Comparison of ENCODE assay signal across 7 mouse cellular contexts in the genomic region with DNA sequence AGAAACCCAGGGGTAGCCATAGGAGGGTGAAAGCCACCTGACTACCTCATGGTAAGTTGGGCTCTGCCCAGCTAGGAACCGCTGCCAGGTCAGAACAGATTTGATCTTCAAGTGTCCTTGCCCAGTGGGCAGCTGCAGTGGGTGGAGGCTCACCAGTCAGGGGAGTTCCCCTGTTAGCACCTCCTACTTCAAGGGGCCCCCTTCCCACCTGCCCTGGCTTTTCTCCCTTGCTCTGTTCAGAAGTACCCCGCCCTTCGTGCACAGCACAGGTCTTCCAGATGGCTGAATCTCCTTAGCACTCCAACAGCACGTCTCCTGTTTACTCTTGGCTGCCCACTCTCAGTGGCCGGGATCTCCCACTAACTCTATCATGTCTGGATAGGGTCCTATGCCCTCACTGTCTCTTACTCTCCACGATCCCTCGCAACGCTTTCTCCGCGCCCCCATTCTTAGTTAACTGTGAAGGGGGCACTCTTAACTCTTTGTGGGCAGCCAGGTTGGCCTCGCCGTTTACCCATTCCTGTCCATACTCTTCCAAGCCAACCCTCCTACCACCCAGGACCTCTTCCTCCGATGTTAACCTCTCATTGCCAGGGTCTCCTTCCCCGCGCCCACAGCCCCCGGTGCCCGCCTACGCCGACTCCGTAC. TPM values are rescaled to one million over a fixed set of nuclear protein-coding genes. Genes with fewer than 3 reads are reported as not detected.
DNase-seq lines count a peak whose midpoint lies in the region; ATAC-seq lines count a peak whose summit lies in the region.

No protein-coding gene starts in this region.

- H3K4me2 ChIP-seq in hindbrain, embryonic 14.5 days (replicated peaks) = peak overlapping the region; percentile 71

- DNase-seq in adrenal gland, adult 18-20 months (ENCODE audit: low spot score in 2 of 2) = peak; percentile 39 to 51
- DNase-seq in cerebellum, adult 8-10 months = peak; percentile 82
- DNase-seq in gastrocnemius, adult 18-20 months (ENCODE audit: low spot score) = peak; percentile 92
- peak; percentile 48 for DNase-seq in hindbrain, embryonic 14.5 days (ENCODE audit: low spot score)
- no peak for DNase-seq in limb, embryonic 10.5 days (ENCODE audit: low spot score)
- peak; percentile 19 for DNase-seq in spleen, adult 12 weeks (ENCODE audit: low spot score)

- H3K27ac ChIP-seq in hindbrain, embryonic 14.5 days = peak overlapping the region; percentile 22
- peak overlapping the region; percentile 81 for H3K27ac ChIP-seq in limb, embryonic 10.5 days

- peak overlapping the region; percentile 53 for H3K9ac ChIP-seq in hindbrain, embryonic 14.5 days

- no peaks in the 10 kb centered on the region for H3K27me3 ChIP-seq in hindbrain, embryonic 14.5 days (ENCODE audit: control insufficient read depth, insufficient read depth, low read length)
- peaks cover 38% of the 10 kb centered on the region for H3K27me3 ChIP-seq in limb, embryonic 10.5 days (ENCODE audit: low read depth, poor library complexity, severe bottlenecking)

- ATAC-seq in hindbrain, embryonic 14.5 days (ENCODE audit: low FRiP score) = peak; percentile 15; the same call in 1 of the 2 replicates
- peak; percentile 29 for ATAC-seq in megakaryocyte-erythroid progenitor cell, adult 5-6 weeks (replicated peaks; ENCODE audit: low FRiP score, low TSS enrichment, poor library complexity, severe bottlenecking)

- H3K4me3 ChIP-seq in hindbrain, embryonic 14.5 days (replicated peaks; ENCODE audit: low read length) = peak overlapping the region; percentile 48
- H3K4me3 ChIP-seq in limb, embryonic 10.5 days = peak overlapping the region; percentile 72

- 2% methylated on average over 20 of the region's 20 CpGs for WGBS in hindbrain, embryonic 14.5 days
- WGBS in limb, embryonic 10.5 days = 1% methylated on average over 20 of the region's 20 CpGs

- H3K36me3 ChIP-seq in hindbrain, embryonic 14.5 days (replicated peaks; ENCODE audit: control insufficient read depth, insufficient read depth) = peaks cover 3% of the 10 kb centered on the region; the same call in 1 of the 2 replicates
- peaks cover 4% of the 10 kb centered on the region; the same call in 1 of the 2 replicates for H3K36me3 ChIP-seq in limb, embryonic 10.5 days

- H3K9me3 ChIP-seq in hindbrain, embryonic 14.5 days (ENCODE audit: control insufficient read depth, low read length) = no peaks in the 10 kb centered on the region
- H3K9me3 ChIP-seq in limb, embryonic 10.5 days (replicated peaks) = no peaks in the 10 kb centered on the region

- H3K4me1 ChIP-seq in hindbrain, embryonic 14.5 days (replicated peaks; ENCODE audit: control insufficient read depth, insufficient read depth, low read length) = peaks cover 14% of the 10 kb centered on the region; the same call in 1 of the 2 replicates
- peaks cover 26% of the 10 kb centered on the region for H3K4me1 ChIP-seq in limb, embryonic 10.5 days

RNA-seq across cellular contexts. Expression of gene Pdk2, which starts 0.5 kb away (rescaled TPM):
- 100 to 1,000 TPM in 1 of 2 experiments, 10 to 100 TPM in 1; 84.1 to 111 TPM for total RNA-seq in adrenal gland, adult 18-20 months (2021)
- total RNA-seq in gastrocnemius, adult 18-20 months (2021) = 100 to 1,000 TPM; 514 to 515 TPM
- polyA plus RNA-seq in hindbrain, embryonic 14.5 days (2014; fragmentation: Nextera tagmentation; extraction: Ambion mirVana) = 22.7 and 25.2 TPM in 2 replicates
- 9.8 and 21.2 TPM in 2 replicates for polyA plus RNA-seq in limb, embryonic 10.5 days (2016; fragmentation: Nextera tagmentation; extraction: Ambion mirVana)
- total RNA-seq in megakaryocyte-erythroid progenitor cell, adult 5-6 weeks (2014; fragmentation: Nextera tagmentation) = 16.9 and 21.5 TPM in 2 replicates
- total RNA-seq in megakaryocyte-erythroid progenitor cell, adult 5-6 weeks (2017) = 3.2 and 5.2 TPM in 2 replicates

RNA-seq across cellular contexts. Expression of gene Samd14, which starts 30.9 kb away (rescaled TPM):
- total RNA-seq in adrenal gland, adult 18-20 months (2021) = 1 to 10 TPM; 3.7 TPM
- total RNA-seq in gastrocnemius, adult 18-20 months (2021) = under 1 TPM; 0.34 to 0.52 TPM
- 130 and 135 TPM in 2 replicates for polyA plus RNA-seq in hindbrain, embryonic 14.5 days (2014; fragmentation: Nextera tagmentation; extraction: Ambion mirVana)
- 29.7 and 39.2 TPM in 2 replicates for polyA plus RNA-seq in limb, embryonic 10.5 days (2016; fragmentation: Nextera tagmentation; extraction: Ambion mirVana)
- total RNA-seq in megakaryocyte-erythroid progenitor cell, adult 5-6 weeks (2014; fragmentation: Nextera tagmentation) = 69.9 and 89.1 TPM in 2 replicates
- total RNA-seq in megakaryocyte-erythroid progenitor cell, adult 5-6 weeks (2017) = 29.0 and 30.8 TPM in 2 replicates

RNA-seq across cellular contexts. Expression of gene Itga3, which starts 36.0 kb away (rescaled TPM):
- 10 to 100 TPM; 33.9 to 44.6 TPM for total RNA-seq in adrenal gland, adult 18-20 months (2021)
- 1 to 10 TPM; 4.7 to 5.0 TPM for total RNA-seq in gastrocnemius, adult 18-20 months (2021)
- 15.6 and 16.9 TPM in 2 replicates for polyA plus RNA-seq in hindbrain, embryonic 14.5 days (2014; fragmentation: Nextera tagmentation; extraction: Ambion mirVana)
- 10.2 and 11.1 TPM in 2 replicates for polyA plus RNA-seq in limb, embryonic 10.5 days (2016; fragmentation: Nextera tagmentation; extraction: Ambion mirVana)
- not detected in 2 replicates for total RNA-seq in megakaryocyte-erythroid progenitor cell, adult 5-6 weeks (2014; fragmentation: Nextera tagmentation)
- total RNA-seq in megakaryocyte-erythroid progenitor cell, adult 5-6 weeks (2017) = 0.28 TPM in 1 of 2 replicates, not detected in the other

RNA-seq across cellular contexts. Expression of gene Ppp1r9b, which starts 49.8 kb away (rescaled TPM):
- total RNA-seq in adrenal gland, adult 18-20 months (2021) = 100 to 1,000 TPM; 107 to 115 TPM
- total RNA-seq in gastrocnemius, adult 18-20 months (2021) = 10 to 100 TPM; 16.1 to 24.5 TPM
- 27.1 and 27.5 TPM in 2 replicates for polyA plus RNA-seq in hindbrain, embryonic 14.5 days (2014; fragmentation: Nextera tagmentation; extraction: Ambion mirVana)
- 9.9 and 10.8 TPM in 2 replicates for polyA plus RNA-seq in limb, embryonic 10.5 days (2016; fragmentation: Nextera tagmentation; extraction: Ambion mirVana)
- total RNA-seq in megakaryocyte-erythroid progenitor cell, adult 5-6 weeks (2014; fragmentation: Nextera tagmentation) = 121 and 137 TPM in 2 replicates
- total RNA-seq in megakaryocyte-erythroid progenitor cell, adult 5-6 weeks (2017) = 174 and 229 TPM in 2 replicates

Comparison
In these comparisons a context has a peak if more than half of its experiments do, and no peak if none do; other contexts are left out.
1. RNA of gene Pdk2, which starts 0.5 kb away (total RNA-seq): 514 to 515 TPM in gastrocnemius, adult 18-20 months; 84.1 to 111 TPM in adrenal gland, adult 18-20 months and 3.2 to 21.5 TPM in megakaryocyte-erythroid progenitor cell, adult 5-6 weeks; every median in the first group is over 4 times any median in the second.
2. RNA of gene Samd14, which starts 30.9 kb away (total RNA-seq): 29.0 to 89.1 TPM in megakaryocyte-erythroid progenitor cell, adult 5-6 weeks; 3.7 TPM in adrenal gland, adult 18-20 months and 0.34 to 0.52 TPM in gastrocnemius, adult 18-20 months; every median in the first group is over 4 times any median in the second.
3. RNA of gene Itga3, which starts 36.0 kb away (total RNA-seq): 33.9 to 44.6 TPM in adrenal gland, adult 18-20 months; 4.7 to 5.0 TPM in gastrocnemius, adult 18-20 months and 0.28 TPM in megakaryocyte-erythroid progenitor cell, adult 5-6 weeks; every median in the first group is over 4 times any median in the second.